Mouse (Mus musculus) hindbrain, embryonic 10.5 days (tissue): ENCODE results near the gene Cdkal1. TPM values are rescaled to one million over a fixed set of nuclear protein-coding genes. Genes with fewer than 3 reads are reported as not detected.

Source experiments
- DNase-seq: peaks from one replicate; pipeline ENCODE4 v3.0.0-alpha.2; 2017; ENCODE audit warnings: low spot score
- H3K27ac ChIP-seq: fragments of 300-500 bp; sonication (generic); 2 replicates; pipeline ENCODE4 v1.5.1; 2016; ENCODE audit warnings: mild to moderate bottlenecking, moderate library complexity
- H3K27me3 ChIP-seq: fragments of 300-500 bp; sonication (generic); 2 replicates; pipeline ENCODE4 v1.6.1; 2016; ENCODE audit warnings: mild to moderate bottlenecking; ENCODE audit not compliant: poor library complexity, insufficient read depth, severe bottlenecking
- H3K36me3 ChIP-seq: fragments of 300-500 bp; sonication (generic); 2 replicates; pipeline ENCODE4 v1.6.1; 2016; ENCODE audit warnings: mild to moderate bottlenecking, moderate library complexity
- H3K4me1 ChIP-seq: fragments of 300-500 bp; sonication (generic); replicated peaks from 2 replicates; pipeline ENCODE4 v1.6.1; 2016; ENCODE audit warnings: mild to moderate bottlenecking
- H3K4me3 ChIP-seq: fragments of 300-500 bp; sonication (generic); 2 replicates; pipeline ENCODE4 v1.5.1; 2016; ENCODE audit warnings: mild to moderate bottlenecking, moderate library complexity
- H3K9me3 ChIP-seq: fragments of 300-500 bp; sonication (generic); 2 replicates; pipeline ENCODE4 v1.6.1; 2016; ENCODE audit warnings: mild to moderate bottlenecking, moderate library complexity
- WGBS: fragments of 180-500 bp; shearing (Covaris S2); methylation state at CpG from one replicate; pipeline ENCODE4 v1.1.7; 2016; 5-methylcytosine and 5-hydroxymethylcytosine counted together
- polyA plus RNA-seq: library from polyadenylated mRNA; unstranded; fragments of >200 nt; fragmentation: Nextera tagmentation; extraction: Ambion mirVana; gene quantifications from 2 replicates; pipeline ENCODE4 v1.2.1, GENCODE M21; 2016

The Cdkal1 gene
- polyA plus RNA-seq, 1 experiment from 2014 or later, result 29.6 TPM

GRCm38 (mm10) chr13:29351023-29351684 is 504.3 kb downstream of the Cdkal1 start:
- Histone ChIP-seq H3K4me3 (no peak overlapping the region), H3K36me3 (peaks cover 13% of the 10 kb centered on the region), H3K9me3 (peaks cover 5% of the 10 kb centered on the region; the same call in 1 of the 2 replicates), H3K4me1 (peaks cover 13% of the 10 kb centered on the region), H3K27me3 (no peaks in the 10 kb centered on the region), H3K27ac (no peak overlapping the region)
- WGBS, result 81% methylated on average over 9 of the region's 9 CpGs
- DNase-seq, result no peak

- Histone ChIP-seq H3K36me3 (peaks cover 13% of the 10 kb centered on the region), H3K4me3 (no peak overlapping the region), H3K9me3 (peaks cover 5% of the 10 kb centered on the region; the same call in 1 of the 2 replicates), H3K27ac (no peak overlapping the region), H3K4me1 (0 out of 2 replicates have a peak, but pooled peaks cover 1% of the 10 kb centered on the region), H3K27me3 (no peaks in the 10 kb centered on the region)
- no peak for DNase-seq
- 86% methylated on average over 4 of the region's 4 CpGs for WGBS
These were observed 505.5 kb downstream of the Cdkal1 start for GRCm38 (mm10) chr13:29350004-29350403.

- H3K27ac ChIP-seq, result no peak overlapping the region
- no peak overlapping the region for H3K4me3 ChIP-seq
- no peak for DNase-seq
- H3K36me3 ChIP-seq, result peaks cover 13% of the 10 kb centered on the region
- H3K4me1 ChIP-seq, result no peaks in the 10 kb centered on the region
- no peaks in the 10 kb centered on the region for H3K27me3 ChIP-seq
- 91% methylated on average over 7 of the region's 7 CpGs for WGBS
- H3K9me3 ChIP-seq, result peaks cover 5% of the 10 kb centered on the region; the same call in 1 of the 2 replicates
These were observed 506.0 kb downstream of the Cdkal1 start for GRCm38 (mm10) chr13:29349386-29349961.

GRCm38 (mm10) chr13:29348331-29348730 is 507.1 kb downstream of the Cdkal1 start:
- Histone ChIP-seq H3K9me3 (peaks cover 5% of the 10 kb centered on the region; the same call in 1 of the 2 replicates), H3K4me3 (no peak overlapping the region), H3K27ac (no peak overlapping the region), H3K4me1 (no peaks in the 10 kb centered on the region), H3K36me3 (peaks cover 13% of the 10 kb centered on the region), H3K27me3 (no peaks in the 10 kb centered on the region)
- 96% methylated on average over 3 of the region's 3 CpGs for WGBS
- no peak for DNase-seq

- H3K27ac ChIP-seq, result no peak overlapping the region
- H3K4me3 ChIP-seq, result no peak overlapping the region
- no peaks in the 10 kb centered on the region for H3K4me1 ChIP-seq
- no peak for DNase-seq
- 89% methylated on average over 6 of the region's 6 CpGs for WGBS
- no peaks in the 10 kb centered on the region for H3K9me3 ChIP-seq
- no peaks in the 10 kb centered on the region for H3K36me3 ChIP-seq
- H3K27me3 ChIP-seq, result no peaks in the 10 kb centered on the region
These were observed 522.6 kb downstream of the Cdkal1 start for GRCm38 (mm10) chr13:29332640-29333412.

GRCm38 (mm10) chr13:29325946-29326345 is 529.5 kb downstream of the Cdkal1 start:
- DNase-seq, result no peak
- Histone ChIP-seq H3K36me3 (no peaks in the 10 kb centered on the region), H3K27ac (no peak overlapping the region), H3K4me1 (no peaks in the 10 kb centered on the region), H3K4me3 (no peak overlapping the region), H3K27me3 (no peaks in the 10 kb centered on the region), H3K9me3 (no peaks in the 10 kb centered on the region)
- 90% methylated on average over 4 of the region's 4 CpGs for WGBS

GRCm38 (mm10) chr13:29320421-29320820 is 535.1 kb downstream of the Cdkal1 start:
- H3K4me1 ChIP-seq, result no peaks in the 10 kb centered on the region
- WGBS, result 75% methylated on average over 2 of the region's 2 CpGs
- H3K9me3 ChIP-seq, result no peaks in the 10 kb centered on the region
- no peaks in the 10 kb centered on the region for H3K36me3 ChIP-seq
- H3K4me3 ChIP-seq, result no peak overlapping the region
- H3K27me3 ChIP-seq, result no peaks in the 10 kb centered on the region
- H3K27ac ChIP-seq, result no peak overlapping the region
- DNase-seq, result no peak

GRCm38 (mm10) chr13:29317703-29318102 is 537.8 kb downstream of the Cdkal1 start:
- WGBS, result 92% methylated on average over 1 of the region's 1 CpGs
- no peak for DNase-seq
- Histone ChIP-seq H3K27me3 (no peaks in the 10 kb centered on the region), H3K36me3 (no peaks in the 10 kb centered on the region), H3K9me3 (no peaks in the 10 kb centered on the region), H3K4me1 (peaks cover 20% of the 10 kb centered on the region), H3K4me3 (no peak overlapping the region), H3K27ac (no peak overlapping the region)

GRCm38 (mm10) chr13:29316271-29316670 is 539.2 kb downstream of the Cdkal1 start:
- H3K27me3 ChIP-seq, result no peaks in the 10 kb centered on the region
- H3K36me3 ChIP-seq, result no peaks in the 10 kb centered on the region
- no peak overlapping the region for H3K4me3 ChIP-seq
- no peaks in the 10 kb centered on the region for H3K9me3 ChIP-seq
- H3K4me1 ChIP-seq, result peaks cover 33% of the 10 kb centered on the region
- H3K27ac ChIP-seq, result no peak overlapping the region
- WGBS, result 92% methylated on average over 5 of the region's 5 CpGs
- DNase-seq, result no peak

- Histone ChIP-seq H3K9me3 (no peaks in the 10 kb centered on the region), H3K27ac (peak overlapping the region; percentile 80), H3K4me3 (no peak overlapping the region), H3K27me3 (no peaks in the 10 kb centered on the region), H3K36me3 (no peaks in the 10 kb centered on the region), H3K4me1 (peaks cover 43% of the 10 kb centered on the region)
- DNase-seq, result peak; percentile 25
- WGBS, result 29% methylated on average over 2 of the region's 2 CpGs
These were observed 543.4 kb downstream of the Cdkal1 start for GRCm38 (mm10) chr13:29312026-29312425.

- WGBS, result 54% methylated on average over 6 of the region's 6 CpGs
- Histone ChIP-seq H3K27me3 (no peaks in the 10 kb centered on the region), H3K9me3 (no peaks in the 10 kb centered on the region), H3K4me3 (no peak overlapping the region), H3K27ac (peak overlapping the region; percentile 3; the same call in 1 of the 2 replicates), H3K4me1 (peaks cover 22% of the 10 kb centered on the region), H3K36me3 (no peaks in the 10 kb centered on the region)
- no peak for DNase-seq
These were observed 548.1 kb downstream of the Cdkal1 start for GRCm38 (mm10) chr13:29307420-29307819.

- no peaks in the 10 kb centered on the region for H3K27me3 ChIP-seq
- peaks cover 6% of the 10 kb centered on the region; the same call in 1 of the 2 replicates for H3K4me1 ChIP-seq
- WGBS, result 78% methylated on average over 9 of the region's 9 CpGs
- no peak for DNase-seq
- H3K9me3 ChIP-seq, result no peaks in the 10 kb centered on the region
- H3K4me3 ChIP-seq, result no peak overlapping the region
- no peak overlapping the region for H3K27ac ChIP-seq
- no peaks in the 10 kb centered on the region for H3K36me3 ChIP-seq
These were observed 562.8 kb downstream of the Cdkal1 start for GRCm38 (mm10) chr13:29292608-29293240.
